Mouse (Mus musculus): ENCODE results near the gene Arrdc1. TPM values are rescaled to one million over a fixed set of nuclear protein-coding genes. Genes with fewer than 3 reads are reported as not detected.

The Arrdc1 gene
- polyA plus RNA-seq, 1 experiment from 2014 or later = 180 TPM

GRCm38 (mm10) chr2:24890541-24891447 is 44.3 kb downstream of the Arrdc1 start:
- no peaks in the 10 kb centered on the region for H3K9me3 ChIP-seq (ENCODE audit: low read length)
- H3K27me3 ChIP-seq (replicated peaks; ENCODE audit: insufficient read depth, low read length) = no peaks in the 10 kb centered on the region
- no peak overlapping the region for H3K27ac ChIP-seq (ENCODE audit: low read length)
- ATAC-seq (no peak), DNase-seq (ENCODE audit: low spot score) (no peak)
- no peak overlapping the region for H3K9ac ChIP-seq (replicated peaks; ENCODE audit: low read depth)
- 61% methylated on average over 6 of the region's 6 CpGs for WGBS
- H3K4me3 ChIP-seq (ENCODE audit: low read depth, low read length) = no peak overlapping the region
- TF ChIP-seq EP300 (IDR thresholded peaks at IDR 0.05) (no peak), CTCF (IDR thresholded peaks at IDR 0.05) (no peak)
- no peak overlapping the region for H3K4me2 ChIP-seq (replicated peaks; ENCODE audit: low read depth, low read length)
- no peaks in the 10 kb centered on the region for H3K36me3 ChIP-seq (ENCODE audit: insufficient read depth, low read length)
- peaks cover 5% of the 10 kb centered on the region; the same call in 1 of the 2 replicates for H3K4me1 ChIP-seq (ENCODE audit: insufficient read depth, low read depth, low read length)

- no peak for DNase-seq (ENCODE audit: low spot score)
- no peak overlapping the region for H3K4me2 ChIP-seq (replicated peaks; ENCODE audit: low read depth, low read length)
- WGBS = 71% methylated on average over 5 of the region's 5 CpGs
- H3K4me1 ChIP-seq (ENCODE audit: insufficient read depth, low read depth, low read length) = peaks cover 5% of the 10 kb centered on the region; the same call in 1 of the 2 replicates
- H3K9ac ChIP-seq (replicated peaks; ENCODE audit: low read depth) = no peak overlapping the region
- TF ChIP-seq EP300 (IDR thresholded peaks at IDR 0.05) (no peak), CTCF (IDR thresholded peaks at IDR 0.05) (peak; percentile 63)
- no peaks in the 10 kb centered on the region for H3K27me3 ChIP-seq (replicated peaks; ENCODE audit: insufficient read depth, low read length)
- 0 out of 2 replicates have a peak, but pooled peaks cover 3% of the 10 kb centered on the region for H3K36me3 ChIP-seq (ENCODE audit: insufficient read depth, low read length)
- no peak overlapping the region for H3K4me3 ChIP-seq (ENCODE audit: low read depth, low read length)
- no peak overlapping the region for H3K27ac ChIP-seq (ENCODE audit: low read length)
- no peaks in the 10 kb centered on the region for H3K9me3 ChIP-seq (ENCODE audit: low read length)
- no peak for ATAC-seq
Measured at GRCm38 (mm10) chr2:24888895-24889294, 46.2 kb downstream of the Arrdc1 start.

GRCm38 (mm10) chr2:24880686-24881085 is 54.4 kb downstream of the Arrdc1 start:
- Histone ChIP-seq H3K27ac (ENCODE audit: low read length) (no peak overlapping the region), H3K9me3 (ENCODE audit: low read length) (no peaks in the 10 kb centered on the region), H3K4me3 (ENCODE audit: low read depth, low read length) (no peak overlapping the region), H3K27me3 (replicated peaks; ENCODE audit: insufficient read depth, low read length) (no peaks in the 10 kb centered on the region), H3K9ac (replicated peaks; ENCODE audit: low read depth) (no peak overlapping the region), H3K4me1 (ENCODE audit: insufficient read depth, low read depth, low read length) (no peaks in the 10 kb centered on the region), H3K36me3 (ENCODE audit: insufficient read depth, low read length) (peaks cover 30% of the 10 kb centered on the region), H3K4me2 (replicated peaks; ENCODE audit: low read depth, low read length) (no peak overlapping the region)
- DNase-seq (ENCODE audit: low spot score) (no peak), ATAC-seq (no peak)
- 95% methylated on average over 2 of the region's 2 CpGs for WGBS
- no peak for TF ChIP-seq EP300 (IDR thresholded peaks at IDR 0.05)
- no peak for TF ChIP-seq CTCF (IDR thresholded peaks at IDR 0.05)

Small RNA genes lying within 50 kb of the gene (microRNA-seq; reads per million reads assigned to microRNA genes)
- not detected for gene Gm22875

Other genes starting within 250 kb of the Arrdc1 start
- gene Cacna1b, start 172.1 kb downstream of the Arrdc1 start, polyA plus RNA-seq (2015; fragmentation: Nextera tagmentation; extraction: Ambion mirVana) = 0.02 and 0.08 TPM in 2 replicates
- gene Ehmt1, start 15.6 kb downstream of the Arrdc1 start, polyA plus RNA-seq (2015; fragmentation: Nextera tagmentation; extraction: Ambion mirVana) = 39.1 and 45.0 TPM in 2 replicates
- gene Zmynd19, start 14.5 kb upstream of the Arrdc1 start, polyA plus RNA-seq (2015; fragmentation: Nextera tagmentation; extraction: Ambion mirVana) = 5.0 and 7.3 TPM in 2 replicates
- 12.3 and 13.3 TPM in 2 replicates for gene Dph7, start 27.1 kb upstream of the Arrdc1 start, polyA plus RNA-seq (2015; fragmentation: Nextera tagmentation; extraction: Ambion mirVana)
- 90.0 and 98.4 TPM in 2 replicates for gene Mrpl41, start 39.8 kb upstream of the Arrdc1 start, polyA plus RNA-seq (2015; fragmentation: Nextera tagmentation; extraction: Ambion mirVana)
- gene Pnpla7, start 40.8 kb upstream of the Arrdc1 start, polyA plus RNA-seq (2015; fragmentation: Nextera tagmentation; extraction: Ambion mirVana) = 8.4 and 8.6 TPM in 2 replicates
- gene Nsmf, start 119.1 kb upstream of the Arrdc1 start, polyA plus RNA-seq (2015; fragmentation: Nextera tagmentation; extraction: Ambion mirVana) = 49.3 and 50.2 TPM in 2 replicates
- 3.0 and 3.4 TPM in 2 replicates for gene Entpd8, start 145.1 kb upstream of the Arrdc1 start, polyA plus RNA-seq (2015; fragmentation: Nextera tagmentation; extraction: Ambion mirVana)
- 11.9 and 14.6 TPM in 2 replicates for gene Noxa1, start 159.9 kb upstream of the Arrdc1 start, polyA plus RNA-seq (2015; fragmentation: Nextera tagmentation; extraction: Ambion mirVana)
- gene Nrarp, start 245.5 kb upstream of the Arrdc1 start, polyA plus RNA-seq (2015; fragmentation: Nextera tagmentation; extraction: Ambion mirVana) = 14.1 and 16.0 TPM in 2 replicates

Measured in lung, postnatal 0 days (tissue).